Mouse (Mus musculus) hindbrain, embryonic 16.5 days (tissue): Measurements from ENCODE around the gene 1700080O16Rik. TPM values are rescaled to one million over a fixed set of nuclear protein-coding genes. Genes with fewer than 3 reads are reported as not detected.

Experiments used
- ATAC-seq: fragments of 200-750 bp; cut with Nextera tagmentation; 2 replicates; pipeline ENCODE4 v1.8.0; 2017; ENCODE audit warnings: moderate TSS enrichment, moderate library complexity
- H3K27ac ChIP-seq: fragments of 300-500 bp; sonication (generic); 2 replicates; pipeline ENCODE4 v1.5.1; 2014; ENCODE audit warnings: low read depth, mild to moderate bottlenecking, control low read depth, low read length, moderate library complexity
- H3K27me3 ChIP-seq: fragments of 300-500 bp; sonication (generic); replicated peaks from 2 replicates; pipeline ENCODE4 v1.6.1; 2014; ENCODE audit warnings: low read length; ENCODE audit not compliant: control insufficient read depth, insufficient read depth
- H3K36me3 ChIP-seq: fragments of 300-500 bp; sonication (generic); 2 replicates; pipeline ENCODE4 v1.6.1; 2014; ENCODE audit warnings: mild to moderate bottlenecking, low read length, moderate library complexity, mixed read lengths; ENCODE audit not compliant: control insufficient read depth, insufficient read depth
- H3K4me1 ChIP-seq: fragments of 300-500 bp; sonication (generic); 2 replicates; pipeline ENCODE4 v1.6.1; 2014; ENCODE audit warnings: low read depth, low read length; ENCODE audit not compliant: control insufficient read depth, insufficient read depth
- H3K4me2 ChIP-seq: fragments of 300-500 bp; sonication (generic); 2 replicates; pipeline ENCODE4 v1.6.1; 2014; ENCODE audit warnings: mild to moderate bottlenecking, low read length, control low read depth, moderate library complexity
- H3K4me3 ChIP-seq: fragments of 300-500 bp; sonication (generic); 2 replicates; pipeline ENCODE4 v1.5.1; 2014; ENCODE audit warnings: mild to moderate bottlenecking, low read length, control low read depth, moderate library complexity
- H3K9ac ChIP-seq: fragments of 300-500 bp; sonication (generic); 2 replicates; pipeline ENCODE4 v1.6.1; 2014; ENCODE audit warnings: low read depth, mild to moderate bottlenecking, control low read depth, low read length, moderate library complexity
- H3K9me3 ChIP-seq: fragments of 300-500 bp; sonication (generic); 2 replicates; pipeline ENCODE4 v1.6.1; 2014; ENCODE audit warnings: mild to moderate bottlenecking, low read length, moderate library complexity; ENCODE audit not compliant: control insufficient read depth
- WGBS: fragments of 180-500 bp; shearing (Covaris S2); extraction: QIAGEN DNeasy Blood & Tissue Kit; methylation state at CpG from one replicate; pipeline ENCODE4 v1.1.7; 2014; 5-methylcytosine and 5-hydroxymethylcytosine counted together
- polyA plus RNA-seq: library from polyadenylated mRNA; unstranded; fragments of >200 nt; fragmentation: Nextera tagmentation; extraction: Ambion mirVana; gene quantifications from 2 replicates; pipeline ENCODE4 v1.2.1, GENCODE M21; 2015

1700080O16Rik gene
- not detected in 2 replicates for polyA plus RNA-seq

- Histone ChIP-seq H3K4me2 (no peak within 1 kb of the TSS), H3K4me3 (no peak within 1 kb of the TSS), H3K36me3 (no peaks in the 10 kb centered on the region), H3K9me3 (no peaks in the 10 kb centered on the region), H3K4me1 (no peaks in the 10 kb centered on the region), H3K27me3 (no peaks in the 10 kb centered on the region), H3K9ac (no peak within 1 kb of the TSS), H3K27ac (no peak within 1 kb of the TSS)
- ATAC-seq, result no peak
- WGBS, result 95% methylated on average over 12 of the region's 12 CpGs
These were observed at the start of gene 1700080O16Rik for GRCm38 (mm10) chrX:51972672-51973071. TSS of gene 1700080O16Rik (minus strand) at chrX:51972772.

DNA sequence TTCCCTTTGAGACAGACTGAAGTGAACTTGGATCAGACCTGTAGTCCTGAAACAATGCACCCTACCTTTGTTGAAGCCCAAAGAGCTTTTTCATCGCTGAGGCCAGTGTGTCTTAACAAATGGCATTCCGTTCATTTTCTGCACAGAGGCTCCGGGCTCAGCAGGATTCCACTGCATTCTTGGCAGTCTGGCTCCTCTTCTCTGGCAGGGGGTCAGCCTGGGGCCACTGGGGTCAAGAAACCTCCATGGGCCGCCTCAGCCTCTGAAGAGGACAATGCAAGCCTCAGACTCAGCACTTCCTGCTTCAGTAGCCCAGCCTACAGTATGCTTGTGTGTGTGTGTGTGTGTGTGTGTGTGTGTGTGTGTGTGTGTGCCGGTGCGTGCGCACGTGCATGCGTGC is 45.1 kb upstream of the 1700080O16Rik start:
- Histone ChIP-seq H3K9me3 (no peaks in the 10 kb centered on the region), H3K4me3 (no peak overlapping the region), H3K4me1 (no peaks in the 10 kb centered on the region), H3K4me2 (no peak overlapping the region), H3K27me3 (no peaks in the 10 kb centered on the region), H3K27ac (no peak overlapping the region), H3K9ac (no peak overlapping the region), H3K36me3 (no peaks in the 10 kb centered on the region)
- ATAC-seq, result no peak
- WGBS, result 39% methylated on average over 9 of the region's 9 CpGs

GRCm38 (mm10) chrX:52000072-52000471 is 27.5 kb upstream of the 1700080O16Rik start:
- no peak overlapping the region for H3K9ac ChIP-seq
- H3K9me3 ChIP-seq, result no peaks in the 10 kb centered on the region
- H3K4me2 ChIP-seq, result no peak overlapping the region
- H3K4me1 ChIP-seq, result no peaks in the 10 kb centered on the region
- no peak overlapping the region for H3K4me3 ChIP-seq
- no peaks in the 10 kb centered on the region for H3K36me3 ChIP-seq
- no peaks in the 10 kb centered on the region for H3K27me3 ChIP-seq
- H3K27ac ChIP-seq, result no peak overlapping the region
- WGBS, result 74% methylated on average over 5 of the region's 5 CpGs
- ATAC-seq, result no peak

- no peak overlapping the region for H3K4me2 ChIP-seq
- no peaks in the 10 kb centered on the region for H3K36me3 ChIP-seq
- no peaks in the 10 kb centered on the region for H3K4me1 ChIP-seq
- no peaks in the 10 kb centered on the region for H3K9me3 ChIP-seq
- no peak overlapping the region for H3K9ac ChIP-seq
- H3K27me3 ChIP-seq, result no peaks in the 10 kb centered on the region
- no peak overlapping the region for H3K27ac ChIP-seq
- ATAC-seq, result no peak
- WGBS, result 84% methylated on average over 4 of the region's 4 CpGs
- H3K4me3 ChIP-seq, result no peak overlapping the region
These were observed 26.9 kb upstream of the 1700080O16Rik start for GRCm38 (mm10) chrX:51999426-51999825.

- no peak for ATAC-seq
- Histone ChIP-seq H3K4me1 (no peaks in the 10 kb centered on the region), H3K27ac (no peak overlapping the region), H3K4me3 (no peak overlapping the region), H3K9me3 (no peaks in the 10 kb centered on the region), H3K9ac (no peak overlapping the region), H3K4me2 (no peak overlapping the region), H3K27me3 (no peaks in the 10 kb centered on the region), H3K36me3 (no peaks in the 10 kb centered on the region)
- WGBS, result 73% methylated on average over 4 of the region's 4 CpGs
These were observed 3.8 kb upstream of the 1700080O16Rik start for GRCm38 (mm10) chrX:51976361-51976760.

DNA sequence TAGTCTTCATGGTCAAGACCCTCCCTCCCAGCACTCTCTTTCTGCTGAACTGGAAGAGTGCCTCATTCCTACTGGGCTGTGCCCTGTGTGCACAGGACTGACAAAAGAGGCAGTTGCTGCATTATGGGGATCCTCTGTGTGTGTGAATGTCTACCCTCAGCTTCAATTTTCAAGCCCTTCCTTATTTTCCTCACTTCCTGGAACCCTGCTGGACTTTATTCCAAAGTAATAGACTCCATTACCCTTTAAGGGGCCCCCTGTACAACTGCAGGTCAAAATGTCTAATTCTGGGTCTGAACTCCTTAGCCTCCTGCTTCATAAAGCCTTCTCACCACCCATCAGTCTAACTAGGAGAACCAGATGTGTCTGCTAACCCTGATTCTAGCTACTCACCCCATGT is 2.0 kb upstream of the 1700080O16Rik start:
- H3K36me3 ChIP-seq, result no peaks in the 10 kb centered on the region
- H3K9me3 ChIP-seq, result no peaks in the 10 kb centered on the region
- no peak overlapping the region for H3K4me2 ChIP-seq
- no peaks in the 10 kb centered on the region for H3K4me1 ChIP-seq
- ATAC-seq, result no peak
- H3K27me3 ChIP-seq, result no peaks in the 10 kb centered on the region
- no peak overlapping the region for H3K27ac ChIP-seq
- no peak overlapping the region for H3K4me3 ChIP-seq
- no peak overlapping the region for H3K9ac ChIP-seq

DNA sequence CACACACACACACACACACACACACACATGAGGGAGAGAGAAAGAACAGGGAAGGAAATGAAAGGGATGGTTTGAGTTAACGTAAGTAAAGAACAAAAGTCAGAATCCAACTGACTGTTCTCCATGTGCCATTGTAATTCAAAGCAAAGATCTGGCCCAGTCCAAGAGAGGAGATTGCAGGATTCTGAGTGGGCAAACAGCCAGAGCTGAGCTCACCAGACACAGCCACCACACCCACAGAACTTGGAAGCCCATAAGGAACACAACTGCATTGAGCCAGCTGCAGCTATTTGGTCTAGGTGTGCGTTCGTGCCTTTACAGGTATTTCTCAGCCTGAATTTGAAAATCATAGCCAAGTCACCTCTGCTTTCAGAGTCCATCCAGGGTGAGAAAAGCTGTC is 24.5 kb downstream of the 1700080O16Rik start:
- H3K4me2 ChIP-seq, result no peak overlapping the region
- H3K36me3 ChIP-seq, result no peaks in the 10 kb centered on the region
- no peak for ATAC-seq
- no peak overlapping the region for H3K27ac ChIP-seq
- no peak overlapping the region for H3K9ac ChIP-seq
- 93% methylated on average over 3 of the region's 3 CpGs for WGBS
- H3K4me1 ChIP-seq, result no peaks in the 10 kb centered on the region
- H3K9me3 ChIP-seq, result no peaks in the 10 kb centered on the region
- no peak overlapping the region for H3K4me3 ChIP-seq
- no peaks in the 10 kb centered on the region for H3K27me3 ChIP-seq

DNA sequence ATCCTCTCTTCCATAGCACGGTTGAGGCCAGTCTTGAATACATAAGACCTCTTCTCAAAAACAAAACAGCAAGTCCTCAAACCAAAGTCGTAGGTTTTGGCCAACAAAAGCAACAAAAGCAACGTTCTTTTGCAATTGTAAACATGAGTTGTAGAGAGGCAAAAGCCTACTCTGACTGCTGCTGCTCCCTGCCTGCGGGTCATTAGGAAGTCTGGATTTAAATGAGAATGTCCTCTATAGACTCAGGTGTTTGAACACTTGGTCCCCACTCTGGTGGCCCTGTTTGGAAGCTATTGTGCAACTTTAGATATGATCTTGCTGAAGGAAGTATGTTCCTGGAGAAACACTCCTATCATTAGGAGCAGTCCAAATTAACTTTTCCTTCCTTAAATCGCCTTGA is 34.5 kb downstream of the 1700080O16Rik start:
- H3K27me3 ChIP-seq, result no peaks in the 10 kb centered on the region
- H3K4me1 ChIP-seq, result no peaks in the 10 kb centered on the region
- H3K4me2 ChIP-seq, result no peak overlapping the region
- no peak overlapping the region for H3K27ac ChIP-seq
- ATAC-seq, result no peak
- H3K4me3 ChIP-seq, result no peak overlapping the region
- H3K9me3 ChIP-seq, result no peaks in the 10 kb centered on the region
- 60% methylated on average over 5 of the region's 5 CpGs for WGBS
- no peak overlapping the region for H3K9ac ChIP-seq
- H3K36me3 ChIP-seq, result no peaks in the 10 kb centered on the region

GRCm38 (mm10) chrX:51919091-51919490 is 53.5 kb downstream of the 1700080O16Rik start:
- Histone ChIP-seq H3K4me3 (no peak overlapping the region), H3K4me2 (no peak overlapping the region), H3K27ac (no peak overlapping the region), H3K36me3 (no peaks in the 10 kb centered on the region), H3K9ac (no peak overlapping the region), H3K9me3 (no peaks in the 10 kb centered on the region), H3K27me3 (no peaks in the 10 kb centered on the region), H3K4me1 (no peaks in the 10 kb centered on the region)
- WGBS, result 85% methylated on average over 4 of the region's 4 CpGs
- no peak for ATAC-seq
